Mouse (Mus musculus) MEL (cell line): ENCODE data around the gene Zbtb8os. TPM values are rescaled to one million over a fixed set of nuclear protein-coding genes. Genes with fewer than 3 reads are reported as not detected.
A peak's percentile ranks its signal among the peaks of the same experiment; 100 is the strongest.

Experiments
- DNase-seq: peaks from one replicate; pipeline ENCODE4 v3.0.0; 2011; ENCODE audit warnings: low read depth, low spot score
- H3K27ac ChIP-seq: 2 replicates; pipeline ENCODE4 v1.5.1; 2012; ENCODE audit warnings: low read depth, mild to moderate bottlenecking, control low read depth, low read length, moderate library complexity; ENCODE audit not compliant: control insufficient read depth
- H3K27me3 ChIP-seq, 2 experiments: fragments of 150-350 bp in 1 of 2; sonication (generic) in 1 of 2; 2 replicates each; pipeline ENCODE4 v1.6.1; 2012; ENCODE audit warnings: low read length in 2 of 2, mild to moderate bottlenecking in 2 of 2, improper control_type of control experiment in 1 of 2, moderate library complexity in 1 of 2; ENCODE audit not compliant: insufficient read depth in 2 of 2, control insufficient read depth in 1 of 2
- H3K36me3 ChIP-seq, 2 experiments: 2 replicates each; pipeline ENCODE4 v1.6.1; 2012 to 2014; ENCODE audit warnings: low read length in 2 of 2, improper control_type of control experiment in 1 of 2, inconsistent platforms in 1 of 2, mild to moderate bottlenecking in 1 of 2; ENCODE audit not compliant: insufficient read depth in 2 of 2, control insufficient read depth in 1 of 2
- H3K4me1 ChIP-seq, 2 experiments: fragments of 150-350 bp in 1 of 2; sonication (generic) in 1 of 2; 2 replicates each; pipeline ENCODE4 v1.6.1; 2012; ENCODE audit warnings: low read length in 2 of 2, improper control_type of control experiment in 1 of 2, mild to moderate bottlenecking in 1 of 2; ENCODE audit not compliant: insufficient read depth in 2 of 2, control insufficient read depth in 1 of 2
- H3K4me3 ChIP-seq, 2 experiments: fragments of 150-350 bp in 1 of 2; sonication (generic) in 1 of 2; 2 replicates each; pipeline ENCODE4 v1.5.1; 2012; ENCODE audit warnings: low read depth in 2 of 2, low read length in 2 of 2, mild to moderate bottlenecking in 2 of 2, moderate library complexity in 2 of 2, control low read depth in 1 of 2, improper control_type of control experiment in 1 of 2; ENCODE audit not compliant: control insufficient read depth in 1 of 2, insufficient read depth in 1 of 2
- H3K79me2 ChIP-seq: 2 replicates; pipeline ENCODE4 v1.6.1; 2012; ENCODE audit warnings: mild to moderate bottlenecking, low read length, moderate library complexity; ENCODE audit not compliant: control insufficient read depth, poor library complexity, insufficient read depth
- H3K9ac ChIP-seq: 2 replicates; pipeline ENCODE4 v1.6.1; 2012; ENCODE audit warnings: low read depth, mild to moderate bottlenecking, control low read depth, low read length, moderate library complexity; ENCODE audit not compliant: control insufficient read depth, poor library complexity, severe bottlenecking
- H3K9me3 ChIP-seq: fragments of 150-350 bp; sonication (generic); replicated peaks from 2 replicates; pipeline ENCODE4 v1.6.1; 2012; ENCODE audit warnings: mild to moderate bottlenecking, low read length, improper control_type of control experiment, moderate library complexity; ENCODE audit not compliant: insufficient read depth
- BHLHE40 ChIP-seq: IDR thresholded peaks from 2 replicates; pipeline ENCODE4 v1.6.1; 2012; ENCODE audit warnings: low read depth, mild to moderate bottlenecking, inconsistent platforms, low read length, improper control_type of control experiment, borderline replicate concordance
- CHD1 ChIP-seq: IDR thresholded peaks from 2 replicates; pipeline ENCODE4 v1.6.1; 2012; ENCODE audit warnings: low read depth, mild to moderate bottlenecking, inconsistent platforms, low read length, improper control_type of control experiment
- CHD2 ChIP-seq: IDR thresholded peaks from 2 replicates; pipeline ENCODE4 v1.6.1; 2011; ENCODE audit warnings: low read length, improper control_type of control experiment
- CTCF ChIP-seq, 3 experiments: IDR thresholded peaks in 2 of 3; conservative IDR thresholded peaks in 1 of 3; 2 replicates each; pipeline ENCODE4 v1.5.1; 2011 to 2012; ENCODE audit warnings: low read length in 3 of 3, low read depth in 2 of 3, mild to moderate bottlenecking in 2 of 3, improper control_type of control experiment in 1 of 3, inconsistent platforms in 1 of 3, mixed read lengths in 1 of 3, moderate library complexity in 1 of 3; ENCODE audit not compliant: control insufficient read depth in 1 of 3, insufficient read depth in 1 of 3, poor library complexity in 1 of 3, severe bottlenecking in 1 of 3
- E2F4 ChIP-seq: IDR thresholded peaks from 2 replicates; pipeline ENCODE4 v1.6.1; 2011; ENCODE audit warnings: low read depth, low read length, improper control_type of control experiment, borderline replicate concordance
- EP300 ChIP-seq, 2 experiments: IDR thresholded peaks; 2 replicates each; pipeline ENCODE4 v1.6.1; 2011; ENCODE audit warnings: improper control_type of control experiment in 2 of 2, low read length in 2 of 2, low read depth in 1 of 2, mild to moderate bottlenecking in 1 of 2
- ETS1 ChIP-seq: IDR thresholded peaks from 2 replicates; pipeline ENCODE4 v1.6.1; 2012; ENCODE audit warnings: low read depth, mild to moderate bottlenecking, inconsistent platforms, low read length, improper control_type of control experiment, moderate library complexity
- GABPA ChIP-seq: IDR thresholded peaks from 2 replicates; pipeline ENCODE4 v1.6.1; 2012; ENCODE audit warnings: low read depth, mild to moderate bottlenecking, inconsistent platforms, low read length, improper control_type of control experiment, moderate library complexity
- HCFC1 ChIP-seq: IDR thresholded peaks from 2 replicates; pipeline ENCODE4 v1.6.1; 2012; ENCODE audit warnings: low read depth, mild to moderate bottlenecking, inconsistent platforms, low read length, improper control_type of control experiment, moderate library complexity
- JUND ChIP-seq: IDR thresholded peaks from 2 replicates; pipeline ENCODE4 v1.6.1; 2011; ENCODE audit warnings: low read depth, mild to moderate bottlenecking, improper control_type of control experiment, low read length
- KAT2A ChIP-seq: conservative IDR thresholded peaks from 2 replicates; pipeline ENCODE4 v1.6.1; 2012; ENCODE audit warnings: low read depth, low read length, improper control_type of control experiment, inconsistent platforms
- MAFK ChIP-seq: IDR thresholded peaks from 2 replicates; pipeline ENCODE4 v1.6.1; 2011; ENCODE audit warnings: low read depth, mild to moderate bottlenecking, low read length, improper control_type of control experiment, borderline replicate concordance
- MXI1 ChIP-seq: IDR thresholded peaks from 2 replicates; pipeline ENCODE4 v1.6.1; 2011; ENCODE audit warnings: mild to moderate bottlenecking, low read depth, low read length, improper control_type of control experiment
- MYB ChIP-seq: IDR thresholded peaks from 2 replicates; pipeline ENCODE4 v1.6.1; 2011; ENCODE audit warnings: mild to moderate bottlenecking, low read depth, low read length, improper control_type of control experiment
- NELFE ChIP-seq: IDR thresholded peaks from 2 replicates; pipeline ENCODE4 v1.6.1; 2011; ENCODE audit warnings: low read depth, low read length, improper control_type of control experiment
- NRF1 ChIP-seq: IDR thresholded peaks from 2 replicates; pipeline ENCODE4 v1.6.1; 2014; ENCODE audit warnings: low read depth, mild to moderate bottlenecking, inconsistent platforms, low read length, improper control_type of control experiment, moderate library complexity; ENCODE audit not compliant: poor library complexity, insufficient read depth, severe bottlenecking
- POLR2A ChIP-seq, 2 experiments: IDR thresholded peaks; 2 replicates each; pipeline ENCODE4 v1.6.1; 2011 to 2012; ENCODE audit warnings: low read length in 2 of 2, mild to moderate bottlenecking in 2 of 2, control low read depth in 1 of 2, improper control_type of control experiment in 1 of 2, low read depth in 1 of 2, moderate library complexity in 1 of 2; ENCODE audit not compliant: control insufficient read depth in 1 of 2, insufficient read depth in 1 of 2, poor library complexity in 1 of 2
- POLR2AphosphoS2 ChIP-seq: IDR thresholded peaks from 2 replicates; pipeline ENCODE4 v1.6.1; 2011; ENCODE audit warnings: low read length, improper control_type of control experiment
- POLR2AphosphoS5 ChIP-seq: IDR thresholded peaks from 2 replicates; pipeline ENCODE4 v1.6.1; 2012; ENCODE audit warnings: low read depth, borderline replicate concordance, mild to moderate bottlenecking, inconsistent platforms, low read length, moderate library complexity, mixed read lengths
- RAD21 ChIP-seq: IDR thresholded peaks from 2 replicates; pipeline ENCODE4 v1.6.1; 2011; ENCODE audit warnings: mild to moderate bottlenecking, low read depth, low read length, improper control_type of control experiment
- SIN3A ChIP-seq: IDR thresholded peaks from 2 replicates; pipeline ENCODE4 v1.6.1; 2012; ENCODE audit warnings: low read length, improper control_type of control experiment, inconsistent platforms
- SMC3 ChIP-seq: IDR thresholded peaks from 2 replicates; pipeline ENCODE4 v1.6.1; 2011; ENCODE audit warnings: low read depth, low read length, improper control_type of control experiment
- TAL1 ChIP-seq: IDR thresholded peaks from 2 replicates; pipeline ENCODE4 v1.6.1; 2012; ENCODE audit warnings: mild to moderate bottlenecking, inconsistent platforms, low read length, moderate library complexity, mixed read lengths
- TBP ChIP-seq: IDR thresholded peaks from 2 replicates; pipeline ENCODE4 v1.8.0; 2011; ENCODE audit warnings: low read depth, low read length, improper control_type of control experiment
- UBTF ChIP-seq: IDR thresholded peaks from 2 replicates; pipeline ENCODE4 v1.6.1; 2012; ENCODE audit warnings: low read depth, mild to moderate bottlenecking, inconsistent platforms, low read length, improper control_type of control experiment, moderate library complexity, borderline replicate concordance; ENCODE audit not compliant: insufficient read depth
- USF1 ChIP-seq: IDR thresholded peaks from 2 replicates; pipeline ENCODE4 v1.6.1; 2014; ENCODE audit warnings: low read depth, mild to moderate bottlenecking, inconsistent platforms, low read length, improper control_type of control experiment, moderate library complexity
- USF2 ChIP-seq, 2 experiments: IDR thresholded peaks; 2 replicates each; pipeline ENCODE4 v1.6.1; 2011 to 2012; ENCODE audit warnings: improper control_type of control experiment in 2 of 2, low read length in 2 of 2, borderline replicate concordance in 1 of 2, inconsistent platforms in 1 of 2, low read depth in 1 of 2, mild to moderate bottlenecking in 1 of 2; ENCODE audit not compliant: insufficient read depth in 1 of 2
- ZC3H11A ChIP-seq: IDR thresholded peaks from 2 replicates; pipeline ENCODE4 v1.6.1; 2012; ENCODE audit warnings: low read depth, mild to moderate bottlenecking, inconsistent platforms, low read length, improper control_type of control experiment
- ZMIZ1 ChIP-seq: IDR thresholded peaks from 2 replicates; pipeline ENCODE4 v1.6.1; 2012; ENCODE audit warnings: low read depth, mild to moderate bottlenecking, inconsistent platforms, low read length, improper control_type of control experiment, moderate library complexity
- ZNF384 ChIP-seq: IDR thresholded peaks from 2 replicates; pipeline ENCODE4 v1.6.1; 2012; ENCODE audit warnings: low read depth, mild to moderate bottlenecking, inconsistent platforms, low read length, improper control_type of control experiment
- polyA plus RNA-seq, 2 experiments: library from polyadenylated mRNA; stranded (reverse) in 1 of 2; unstranded in 1 of 2; fragments of >175 nt in 1 of 2; fragments of >200 nt in 1 of 2; gene quantifications; 2 replicates each; pipeline versions ENCODE4 v1.2.1 to v1.2.4; 2012; ENCODE audit warnings: low replicate concordance in 2 of 2, low read depth in 1 of 2; ENCODE audit not compliant: insufficient read length in 2 of 2, insufficient read depth in 1 of 2, missing spikeins in 1 of 2
- total RNA-seq: library from RNA; depleted of rRNA; stranded (reverse); fragments of 300-350 nt; gene quantifications from 2 replicates; pipeline ENCODE4 v1.2.3, GENCODE M21; 2012

The Zbtb8os gene
- total and polyA plus RNA-seq, 3 experiments: 16.7 to 22.6 TPM; not detected in 1

DNA sequence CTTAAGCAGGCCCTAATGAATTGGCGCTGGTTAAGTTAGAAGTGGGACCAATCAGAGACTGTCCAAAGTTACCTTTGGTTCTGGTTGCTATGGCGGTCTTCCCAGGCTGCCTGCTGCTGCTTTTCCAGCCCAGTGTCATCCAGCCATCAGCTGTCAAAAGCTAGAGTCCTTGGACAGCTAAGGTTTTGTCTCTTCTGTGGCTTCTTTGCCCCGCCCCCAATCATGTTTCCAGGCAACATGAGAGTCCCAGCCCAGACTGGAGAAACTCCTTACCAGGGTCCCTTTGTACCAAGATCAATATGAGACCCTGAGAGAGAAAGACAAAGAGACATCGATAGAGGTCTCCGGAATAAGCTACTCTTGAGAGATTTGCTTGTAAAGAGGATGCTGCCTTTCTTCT is 52.9 kb downstream of the Zbtb8os start:
- no peak overlapping the region for H3K4me3 ChIP-seq
- TF ChIP-seq ZNF384 (no peak), TBP (no peak), HCFC1 (no peak), MXI1 (no peak), NRF1 (no peak), GABPA (no peak), EP300 (IDR thresholded peaks at IDR 0.05; ENCODE audit: low read depth in 1 of 2, low read length in 2 of 2) (no peak), NELFE (no peak)
- no peak overlapping the region for H3K9ac ChIP-seq
- H3K27ac ChIP-seq: no peak overlapping the region
- H3K79me2 ChIP-seq: no peaks in the 10 kb centered on the region
- no peaks in the 10 kb centered on the region for H3K9me3 ChIP-seq
- no peak for DNase-seq
- no peaks in the 10 kb centered on the region for H3K27me3 ChIP-seq
- peaks cover 0 to 10% of the 10 kb centered on the region in 2 experiments; a peak in 3 of 4 replicates for H3K4me1 ChIP-seq
- H3K36me3 ChIP-seq: peaks cover 0 to 7% of the 10 kb centered on the region in 2 experiments; a peak in 2 of 4 replicates

DNA sequence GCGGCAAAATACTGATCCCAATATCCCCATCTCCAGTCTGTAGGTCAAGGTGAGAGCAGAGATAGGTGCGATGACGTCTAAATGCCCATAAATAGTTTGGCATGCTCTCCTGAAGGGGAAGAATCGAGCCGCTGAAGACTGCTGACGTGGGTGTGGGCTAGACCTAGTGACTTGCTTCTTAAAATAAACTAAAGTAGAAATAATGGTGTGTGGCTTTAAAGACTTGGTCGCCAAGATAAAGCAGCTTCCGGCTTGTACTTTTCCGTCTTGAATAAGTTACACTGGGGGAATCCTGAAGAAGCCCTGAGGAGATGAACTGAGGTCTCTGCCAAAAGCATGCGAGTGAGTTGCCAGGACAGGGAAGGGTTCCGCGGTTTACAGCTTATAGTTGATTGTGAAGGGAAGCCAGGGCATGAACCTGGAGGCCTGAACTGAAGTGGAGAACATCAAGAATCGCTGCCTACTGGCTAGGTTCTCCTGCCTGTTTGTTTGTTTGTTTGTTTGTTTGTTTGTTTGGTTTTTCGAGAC is 54.8 kb downstream of the Zbtb8os start:
- H3K4me3 ChIP-seq: peak overlapping the region; percentile 37 to 51
- peaks cover 0 to 12% of the 10 kb centered on the region in 2 experiments; a peak in 3 of 4 replicates for H3K4me1 ChIP-seq
- H3K79me2 ChIP-seq: no peaks in the 10 kb centered on the region
- no peaks in the 10 kb centered on the region for H3K27me3 ChIP-seq
- DNase-seq: peak; percentile 75
- peak overlapping the region; percentile 43 for H3K9ac ChIP-seq
- no peaks in the 10 kb centered on the region for H3K9me3 ChIP-seq
- H3K36me3 ChIP-seq: peaks cover 0 to 7% of the 10 kb centered on the region in 2 experiments; a peak in 2 of 4 replicates
- peak overlapping the region; percentile 20 for H3K27ac ChIP-seq
- no peak for TF ChIP-seq MAFK
- TF ChIP-seq GABPA: no peak
- TF ChIP-seq MXI1: no peak; the same call in 1 of the 2 replicates
- TF ChIP-seq POLR2AphosphoS2: no peak
- no peak for TF ChIP-seq USF1
- no peak for TF ChIP-seq ZNF384
- TF ChIP-seq RAD21: no peak
- no peak for TF ChIP-seq USF2 (IDR thresholded peaks at IDR 0.05; ENCODE audit: borderline replicate concordance in 1 of 2, insufficient read depth in 1 of 2, low read depth in 1 of 2, low read length in 2 of 2)
- TF ChIP-seq POLR2A (IDR thresholded peaks at IDR 0.05; ENCODE audit: control insufficient read depth in 1 of 2, insufficient read depth in 1 of 2, low read depth in 1 of 2, low read length in 2 of 2, poor library complexity in 1 of 2): no peak
- no peak for TF ChIP-seq KAT2A
- TF ChIP-seq BHLHE40: no peak
- no peak for TF ChIP-seq POLR2AphosphoS5
- TF ChIP-seq ZMIZ1: no peak
- no peak; the same call in 1 of the 2 replicates for TF ChIP-seq SIN3A
- TF ChIP-seq EP300 (IDR thresholded peaks at IDR 0.05; ENCODE audit: low read depth in 1 of 2, low read length in 2 of 2): 0 out of 4 replicates have a peak, but pooled peaks of 1 of the 2 experiments have one; percentile 9
- TF ChIP-seq ETS1: peak; percentile 68
- no peak for TF ChIP-seq SMC3
- no peak for TF ChIP-seq CHD2
- 0 out of 2 replicates have a peak, but pooled peaks have one; percentile 30 for TF ChIP-seq HCFC1
- TF ChIP-seq CHD1: no peak
- TF ChIP-seq TAL1: no peak
- no peak for TF ChIP-seq NELFE
- no peak for TF ChIP-seq MYB
- TF ChIP-seq E2F4: no peak
- TF ChIP-seq ZC3H11A: no peak
- no peak for TF ChIP-seq JUND
- TF ChIP-seq CTCF (IDR thresholded peaks at IDR 0.05 in 2 of 3, conservative IDR thresholded peaks at IDR 0.05 in 1 of 3; ENCODE audit: control insufficient read depth in 1 of 3, insufficient read depth in 1 of 3, low read depth in 2 of 3, low read length in 3 of 3, poor library complexity in 1 of 3, severe bottlenecking in 1 of 3): no peak
- TF ChIP-seq TBP: no peak
- no peak for TF ChIP-seq UBTF
